Mouse (Mus musculus) kidney, adult 11 months (tissue): Measurements from ENCODE around the gene Nav2.

Source experiments
- DNase-seq: peaks from one replicate; pipeline ENCODE4 v3.0.0; 2022

The Nav2 gene

GRCm38 (mm10) chr7:49341151-49341918 is 432.8 kb downstream of the Nav2 start:
- DNase-seq: no peak

GRCm38 (mm10) chr7:49341919-49342529 is 433.5 kb downstream of the Nav2 start:
- DNase-seq: peak; percentile 29

- no peak for DNase-seq
Observed at GRCm38 (mm10) chr7:49342556-49343080, 434.1 kb downstream of the Nav2 start.

- DNase-seq: no peak
Observed at GRCm38 (mm10) chr7:49343081-49343600, 434.6 kb downstream of the Nav2 start.

- no peak for DNase-seq
Observed at GRCm38 (mm10) chr7:49343752-49344484, 435.4 kb downstream of the Nav2 start.

GRCm38 (mm10) chr7:49347338-49348272 is 439.1 kb downstream of the Nav2 start:
- no peak for DNase-seq

GRCm38 (mm10) chr7:49348636-49349035 is 440.1 kb downstream of the Nav2 start:
- DNase-seq: no peak

- no peak for DNase-seq
Observed at GRCm38 (mm10) chr7:49350321-49351007, 441.9 kb downstream of the Nav2 start.

GRCm38 (mm10) chr7:49351596-49352258 is 443.2 kb downstream of the Nav2 start:
- no peak for DNase-seq

GRCm38 (mm10) chr7:49357441-49358165 is 449.1 kb downstream of the Nav2 start:
- DNase-seq: no peak

GRCm38 (mm10) chr7:49359120-49359519 is 450.6 kb downstream of the Nav2 start:
- DNase-seq: no peak

GRCm38 (mm10) chr7:49360597-49360996 is 452.1 kb downstream of the Nav2 start:
- no peak for DNase-seq

- DNase-seq: no peak
Observed at GRCm38 (mm10) chr7:49361465-49362090, 453.1 kb downstream of the Nav2 start.

- DNase-seq: no peak
Observed at GRCm38 (mm10) chr7:49364486-49365162, 456.1 kb downstream of the Nav2 start.

- DNase-seq: no peak
Observed at GRCm38 (mm10) chr7:49368590-49368989, 460.1 kb downstream of the Nav2 start.

- DNase-seq: no peak
Observed at GRCm38 (mm10) chr7:49369006-49369405, 460.5 kb downstream of the Nav2 start.

- no peak for DNase-seq
Observed at GRCm38 (mm10) chr7:49369809-49370473, 461.4 kb downstream of the Nav2 start.

GRCm38 (mm10) chr7:49371345-49371744 is 462.8 kb downstream of the Nav2 start:
- DNase-seq: no peak

GRCm38 (mm10) chr7:49371972-49372371 is 463.5 kb downstream of the Nav2 start:
- DNase-seq: no peak
